Mouse (Mus musculus) brain, adult 2 months (tissue): ENCODE data around the gene Epha7.

Source experiments
- DNase-seq: peaks from one replicate; pipeline ENCODE4 v3.0.0; 2011; ENCODE audit warnings: low read depth, low spot score

The Epha7 gene

DNA sequence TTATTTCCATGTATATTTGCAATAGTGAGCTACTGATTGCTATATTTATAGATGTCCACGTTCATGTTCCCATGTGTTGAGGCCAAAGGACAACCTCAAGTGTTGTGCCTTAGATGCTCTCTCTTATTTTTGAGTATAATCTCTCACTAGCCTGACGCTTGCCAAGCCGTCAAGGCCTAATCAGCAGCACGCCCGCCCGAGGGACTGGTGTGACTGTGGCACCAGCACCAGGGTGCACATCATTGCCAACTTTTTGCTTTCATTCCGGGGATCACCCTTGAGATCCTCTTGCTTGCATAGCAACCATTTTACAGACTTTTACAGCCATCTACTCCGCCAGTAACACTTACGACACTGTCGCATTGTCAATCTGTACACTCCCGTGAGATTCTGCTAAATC lies 86.9 kb downstream of the Epha7 start:
- no peak for DNase-seq

DNA sequence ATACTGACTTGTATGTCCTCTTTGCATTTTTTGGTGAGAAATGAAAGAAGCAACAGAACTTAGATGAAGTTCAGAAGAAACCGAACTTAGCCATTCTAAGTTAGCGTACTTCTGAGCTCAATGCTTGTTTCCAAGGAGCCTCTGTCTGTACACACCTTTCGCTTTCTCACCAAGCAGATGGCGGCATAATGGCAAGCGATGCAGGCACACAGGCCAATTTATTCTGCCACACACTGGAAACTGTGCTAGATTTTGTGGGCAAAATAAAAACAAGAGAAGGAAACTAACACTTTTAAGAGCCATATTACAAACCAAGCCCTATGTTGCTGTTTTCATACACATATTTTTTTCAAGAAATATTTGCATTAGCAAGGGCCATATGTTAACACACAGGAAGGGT lies 88.6 kb downstream of the Epha7 start:
- peak; percentile 78 for DNase-seq

DNA sequence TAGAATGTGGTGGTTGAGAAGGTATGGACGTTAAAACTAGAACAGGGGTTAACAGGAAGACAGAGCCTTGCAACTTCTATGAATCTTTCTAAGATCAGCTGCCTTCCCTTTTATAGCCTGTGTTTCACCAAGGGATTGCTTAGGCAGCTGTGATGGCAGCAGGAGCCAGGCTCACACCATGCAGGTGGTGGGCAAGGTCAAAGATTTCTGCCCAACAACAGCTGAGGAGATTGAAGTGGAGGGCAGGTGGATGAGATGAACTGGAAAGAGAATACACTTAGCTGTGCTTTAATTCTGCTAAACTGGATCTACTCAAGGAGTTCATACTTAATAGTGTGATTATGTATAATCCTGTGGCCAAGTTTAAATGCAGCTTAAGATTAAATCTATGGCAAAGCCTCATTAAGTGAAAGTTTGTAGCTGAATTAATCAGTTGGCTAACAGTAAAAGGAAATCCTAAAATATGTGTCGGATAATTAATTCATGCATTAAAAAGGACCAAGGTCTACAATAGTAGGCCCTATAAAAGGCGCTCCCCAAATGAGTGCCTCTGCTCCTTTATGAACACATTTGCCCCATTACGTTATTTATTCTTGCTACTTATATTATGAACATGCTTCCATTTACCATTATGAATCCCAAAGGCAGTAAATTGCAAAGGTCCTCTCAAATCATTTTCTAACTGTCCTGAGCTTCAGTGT lies 89.2 kb downstream of the Epha7 start:
- DNase-seq, result peak; percentile 18

DNA sequence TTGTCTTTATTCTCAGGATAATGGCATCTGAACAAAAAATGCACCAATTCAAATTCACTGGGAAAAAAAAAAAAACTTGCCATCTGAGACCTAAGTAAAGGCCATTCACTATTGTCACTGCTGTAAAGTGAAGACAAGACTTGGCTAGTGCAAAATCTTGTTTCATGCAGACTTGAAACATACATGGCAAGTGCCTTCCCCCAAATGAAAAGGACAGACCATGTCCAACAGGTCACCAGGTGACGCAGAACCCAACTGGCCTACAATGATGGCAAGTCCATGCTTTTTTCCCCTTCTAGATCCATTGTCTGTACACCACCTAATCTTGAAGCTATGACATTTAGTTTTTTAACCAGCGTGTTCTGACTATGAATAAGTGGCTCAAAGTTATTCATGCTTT lies 94.1 kb downstream of the Epha7 start:
- no peak for DNase-seq

DNA sequence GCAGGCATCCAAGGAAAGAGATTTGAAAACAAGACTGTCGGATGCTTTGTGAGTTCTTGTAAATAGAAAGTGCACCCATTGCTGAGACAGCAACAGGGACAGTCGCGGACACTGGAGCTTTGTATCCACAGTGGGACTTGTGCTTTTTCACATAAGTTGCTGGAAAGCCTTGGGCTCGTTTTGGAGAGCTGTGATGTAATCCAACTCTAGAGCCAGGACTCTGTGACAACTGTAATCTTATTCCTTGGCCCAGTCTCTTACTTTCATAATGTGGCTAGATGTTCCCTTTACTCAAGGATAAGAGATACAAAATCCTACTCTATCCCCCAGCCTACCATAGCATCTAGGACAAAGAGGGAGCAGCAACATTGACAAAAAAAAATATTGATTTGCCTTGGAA lies 97.2 kb downstream of the Epha7 start:
- no peak for DNase-seq

DNA sequence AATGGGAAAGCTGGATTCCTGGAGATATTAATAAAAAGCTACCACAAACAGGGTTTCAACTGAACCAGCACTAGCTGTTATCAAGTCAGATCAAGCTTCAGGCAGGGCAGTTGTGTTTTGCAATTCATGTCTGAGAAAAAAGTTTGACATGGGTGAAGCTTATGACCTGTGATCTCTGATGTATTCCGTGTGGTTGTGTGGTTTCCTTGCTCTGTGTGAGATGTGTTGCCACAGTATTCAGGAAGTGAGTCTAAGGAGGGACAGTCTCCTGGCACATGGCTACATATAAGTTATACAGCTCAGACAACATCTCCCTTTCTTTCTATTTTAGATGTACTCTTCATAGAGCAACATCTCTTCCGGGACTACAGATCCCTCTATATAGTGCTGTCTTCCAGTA lies 99.1 kb downstream of the Epha7 start:
- DNase-seq, result no peak

DNA sequence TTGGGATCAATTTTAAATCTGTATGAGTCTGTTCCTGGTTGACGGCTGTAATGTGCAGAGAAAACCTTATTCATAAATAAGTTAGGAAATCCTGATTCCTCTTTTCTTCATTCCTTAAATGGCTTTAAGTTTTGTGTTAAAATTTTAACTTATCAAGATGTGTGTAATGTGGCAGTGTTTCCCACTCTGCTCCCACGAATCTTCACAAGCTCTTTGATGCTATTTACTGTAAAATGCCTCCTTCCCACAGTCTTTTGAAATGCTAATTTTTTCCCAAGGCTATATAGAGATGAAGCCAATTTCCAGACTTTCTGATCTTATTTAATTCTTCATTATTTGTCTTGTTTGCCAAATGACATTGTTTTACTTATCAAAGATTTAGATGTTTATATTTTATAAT lies 100.7 kb downstream of the Epha7 start:
- DNase-seq, result peak; percentile 47

DNA sequence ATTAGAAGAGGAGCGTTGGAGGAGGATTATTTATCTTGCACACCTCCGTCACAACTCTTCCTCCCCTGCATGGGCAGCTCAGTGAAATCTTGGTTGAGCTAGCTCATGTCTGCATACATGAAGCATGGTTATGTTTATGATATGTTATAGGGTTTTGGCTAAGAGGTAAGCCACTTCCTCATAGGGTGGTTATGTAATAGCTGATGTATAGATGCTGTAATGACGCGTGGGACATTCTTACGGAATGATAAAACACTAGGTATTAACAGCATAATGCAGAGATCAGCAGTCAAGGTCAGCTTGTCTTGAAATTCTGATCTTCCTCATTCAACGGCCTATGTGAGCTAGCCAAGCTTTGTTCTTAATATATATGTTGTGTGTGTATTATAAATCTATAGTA lies 107.7 kb downstream of the Epha7 start:
- DNase-seq, result no peak

DNA sequence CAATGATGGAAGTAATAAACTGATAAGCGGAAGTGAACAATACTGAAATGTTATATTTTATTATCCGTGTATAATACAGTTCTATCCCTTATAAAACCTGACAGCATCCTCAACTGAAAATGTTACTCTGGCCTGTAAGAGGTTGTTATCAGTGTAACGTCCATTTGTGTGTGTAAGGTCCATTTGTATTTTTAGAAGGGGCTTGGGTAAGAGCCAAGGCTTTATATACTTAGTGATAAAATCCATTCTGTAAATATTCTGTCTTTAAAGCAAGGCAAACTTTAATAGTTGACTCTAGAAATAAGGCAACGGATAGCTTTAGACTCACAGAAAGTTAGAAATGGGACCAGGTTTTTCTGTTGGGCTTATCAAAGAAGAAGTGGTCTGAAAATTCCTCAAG lies 113.1 kb downstream of the Epha7 start:
- DNase-seq, result no peak

DNA sequence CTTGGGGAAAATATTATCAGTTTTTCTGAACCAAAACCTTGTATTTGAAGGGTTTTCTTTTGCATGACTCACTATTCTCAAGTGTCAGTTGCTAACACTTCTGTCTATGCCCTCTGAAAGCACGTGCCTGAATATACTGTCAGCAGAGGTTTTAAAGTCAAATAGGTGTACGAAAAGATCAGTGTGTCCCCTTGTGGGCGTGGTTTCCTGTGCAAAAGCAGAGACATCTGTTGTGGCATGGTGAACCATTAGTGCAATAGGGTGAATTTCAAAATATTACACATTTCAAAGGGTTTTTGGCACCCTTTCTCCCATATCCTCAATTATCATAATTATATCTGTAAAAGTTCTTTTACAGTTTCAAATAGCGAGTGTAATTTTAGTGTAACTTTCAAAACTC lies 120.5 kb downstream of the Epha7 start:
- no peak for DNase-seq

DNA sequence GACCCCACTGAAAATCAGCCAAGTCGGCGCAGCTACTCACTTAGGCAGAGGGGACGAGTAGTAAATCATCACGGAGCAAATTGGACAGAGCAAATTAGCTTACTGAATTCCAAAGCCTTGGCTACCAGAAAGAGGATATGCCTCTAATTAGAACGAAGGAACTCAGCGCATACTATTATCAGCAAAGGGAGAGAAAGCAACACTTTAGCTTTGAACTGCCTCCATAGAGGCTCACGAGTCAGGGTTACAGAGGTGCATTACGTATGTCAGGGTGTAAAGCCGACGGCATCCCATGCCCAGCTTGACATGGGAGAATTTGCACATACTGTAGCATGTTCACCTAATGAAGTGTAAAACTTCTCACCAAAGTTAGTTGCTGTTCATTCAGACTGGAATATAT lies 121.9 kb downstream of the Epha7 start:
- DNase-seq, result no peak

DNA sequence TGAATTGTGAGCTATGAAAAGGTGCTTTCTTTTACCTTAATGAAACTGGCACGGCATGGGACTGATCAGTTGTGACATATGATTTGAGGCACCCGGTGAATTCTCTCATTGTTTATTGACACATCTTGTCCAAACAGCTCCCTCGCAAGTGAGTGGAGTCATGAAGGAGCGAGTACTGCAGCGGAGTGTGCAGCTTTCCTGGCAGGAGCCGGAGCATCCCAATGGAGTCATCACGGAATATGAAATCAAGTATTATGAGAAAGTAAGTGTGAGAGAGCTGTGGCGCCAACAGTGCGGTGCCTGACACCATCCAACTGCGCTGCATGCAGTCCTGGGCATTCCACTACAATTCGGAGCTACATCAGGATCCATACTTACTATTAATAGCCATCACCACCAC lies 122.6 kb downstream of the Epha7 start:
- DNase-seq, result peak; percentile 30

DNA sequence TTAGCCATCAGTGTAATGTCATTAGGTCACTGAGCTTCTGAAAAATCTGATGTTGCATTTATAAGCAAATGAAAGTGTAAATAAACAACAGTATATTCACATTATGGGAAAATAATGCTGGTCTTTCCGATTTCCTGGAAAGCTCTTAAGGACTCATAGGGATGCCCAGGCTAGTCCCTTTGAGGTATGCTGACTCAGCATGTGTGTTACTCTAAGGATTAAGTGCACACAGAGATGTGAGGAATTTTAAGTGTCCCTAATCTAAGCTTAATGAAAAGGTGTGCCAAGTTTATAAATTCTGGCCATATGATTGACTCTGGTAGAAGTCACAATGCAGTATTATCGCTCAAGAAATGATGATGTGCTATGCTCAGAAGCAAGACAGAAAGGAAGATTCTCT lies 127.8 kb downstream of the Epha7 start:
- DNase-seq, result no peak

DNA sequence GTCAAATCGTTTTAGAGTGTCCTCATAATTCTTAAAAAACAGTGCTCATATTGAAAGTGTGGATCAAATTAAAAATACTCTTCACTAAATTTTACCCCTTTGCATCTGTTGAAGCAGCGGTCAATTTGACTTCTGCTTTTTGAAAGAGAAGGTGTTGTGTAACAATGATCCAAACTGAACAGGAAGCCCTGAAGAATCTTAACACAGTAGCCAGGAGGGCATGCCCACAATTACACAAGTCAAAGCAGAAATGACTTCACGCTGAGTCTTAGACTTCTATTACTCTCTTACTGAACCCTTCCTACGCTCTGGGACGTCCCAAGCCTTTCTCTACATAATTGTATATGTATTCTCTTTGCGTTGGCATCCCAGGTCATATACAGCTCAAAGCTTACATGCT lies 131.3 kb downstream of the Epha7 start:
- DNase-seq, result no peak

DNA sequence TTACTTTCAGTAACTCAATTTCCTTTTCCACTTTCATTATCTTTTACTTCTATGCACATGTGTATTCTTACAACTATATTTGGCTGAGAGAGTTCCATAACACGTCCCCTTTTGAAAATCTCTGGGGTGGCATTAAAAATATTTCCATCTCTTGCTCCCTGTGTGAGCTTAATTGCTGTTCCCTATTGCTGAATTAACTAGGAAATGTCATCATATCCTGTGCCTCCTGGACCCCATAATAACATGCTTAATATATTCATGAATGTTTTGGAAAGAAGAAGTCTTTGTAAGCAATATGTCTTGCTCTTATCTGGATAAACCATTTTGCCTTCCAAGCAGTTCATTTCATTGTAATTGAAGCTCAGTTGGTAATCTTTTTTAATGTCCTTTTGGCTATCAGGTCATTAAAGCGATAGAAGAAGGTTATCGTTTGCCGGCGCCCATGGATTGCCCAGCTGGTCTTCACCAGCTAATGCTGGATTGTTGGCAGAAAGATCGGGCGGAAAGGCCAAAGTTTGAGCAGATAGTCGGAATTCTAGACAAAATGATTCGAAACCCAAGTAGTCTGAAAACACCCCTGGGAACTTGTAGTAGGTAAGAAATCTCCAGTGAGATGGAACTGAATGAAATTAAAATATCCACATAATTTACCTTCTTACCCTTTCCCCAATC lies 148.1 kb downstream of the Epha7 start:
- DNase-seq, result no peak

DNA sequence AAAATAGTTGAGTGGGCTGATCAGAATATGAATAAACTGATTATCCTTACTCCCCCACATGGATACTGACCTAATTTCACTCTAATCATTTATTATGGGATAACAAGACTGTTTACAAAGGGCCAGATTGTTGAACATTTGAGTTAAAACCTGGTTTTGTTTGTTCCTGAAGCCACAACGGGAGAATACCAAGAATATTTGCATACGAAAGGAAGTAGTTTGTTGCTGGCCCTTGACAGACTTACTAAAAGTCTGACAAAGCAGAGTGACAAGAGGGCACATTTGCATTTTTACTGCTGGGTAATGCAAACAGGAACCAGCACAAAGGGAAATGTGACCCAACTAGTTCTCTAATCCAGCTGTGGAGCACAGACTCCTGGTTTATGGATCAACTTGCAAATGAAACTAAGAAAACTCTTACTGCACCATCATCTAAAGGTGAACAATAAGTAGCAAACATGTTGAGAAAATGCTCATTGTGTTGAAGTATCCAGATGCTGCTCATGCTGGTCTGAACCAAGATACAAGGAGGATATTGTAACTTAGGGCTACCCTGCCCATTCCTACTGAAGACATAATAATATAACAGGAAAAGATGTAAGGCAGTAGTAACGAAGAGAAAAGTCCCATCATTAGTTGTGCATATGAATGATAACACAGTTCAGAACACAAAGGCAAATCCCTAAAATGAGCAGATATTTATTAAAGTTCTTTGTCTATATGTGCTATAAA lies 154.8 kb downstream of the Epha7 start:
- no peak for DNase-seq

DNA sequence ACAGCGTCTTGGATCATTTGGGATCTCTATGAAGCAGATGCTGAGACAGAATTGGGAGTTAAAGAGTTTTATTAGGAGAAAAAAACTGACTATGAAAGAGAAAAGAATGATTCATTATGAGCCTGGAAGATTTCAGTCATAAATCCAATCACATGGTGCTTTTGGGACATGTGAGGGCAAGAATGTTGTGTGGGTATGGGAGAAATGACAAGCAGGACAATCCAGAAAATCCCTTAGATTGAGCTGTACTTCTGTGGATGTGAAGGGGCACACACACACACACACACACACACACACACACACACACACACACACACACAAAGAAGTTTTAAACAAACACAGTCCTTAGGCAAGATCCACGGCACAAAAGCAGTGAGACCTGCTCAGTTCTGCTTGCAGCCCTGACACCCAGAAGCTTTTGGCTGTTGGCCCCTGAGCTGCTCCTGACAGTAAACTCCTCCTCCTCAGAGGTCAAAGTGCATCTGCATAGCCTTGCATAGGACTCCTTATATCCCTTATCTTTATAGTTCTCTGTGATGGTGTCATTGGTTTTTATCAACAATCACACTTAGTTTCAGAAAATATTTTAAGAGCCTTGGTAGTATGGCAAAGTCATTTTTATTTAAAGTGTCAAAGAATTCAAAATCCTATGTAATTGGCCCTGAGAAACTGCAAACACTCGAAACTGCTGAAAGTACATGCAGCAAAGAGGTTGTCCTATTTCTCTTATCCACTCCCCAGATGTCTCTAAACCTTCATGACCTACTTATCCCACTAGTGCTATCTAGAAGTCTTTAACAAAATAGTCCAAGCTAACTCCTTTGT lies 185.7 kb downstream of the Epha7 start:
- DNase-seq, result no peak

DNA sequence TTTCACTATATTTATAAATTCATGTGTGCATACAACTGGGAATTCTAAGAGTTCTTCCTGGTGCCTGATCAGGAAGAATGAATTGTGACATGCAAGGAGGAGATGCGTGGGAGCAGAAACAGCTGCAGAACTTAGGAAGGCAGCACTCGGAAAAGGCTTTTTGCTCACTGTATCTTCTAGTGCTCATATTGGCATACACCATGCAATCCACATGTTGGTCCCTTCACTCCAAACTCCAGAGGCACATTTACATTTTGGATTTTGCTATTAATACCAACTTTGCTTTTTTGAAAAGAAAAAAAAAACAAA lies 186.3 kb downstream of the Epha7 start:
- DNase-seq, result peak; percentile 64

DNA sequence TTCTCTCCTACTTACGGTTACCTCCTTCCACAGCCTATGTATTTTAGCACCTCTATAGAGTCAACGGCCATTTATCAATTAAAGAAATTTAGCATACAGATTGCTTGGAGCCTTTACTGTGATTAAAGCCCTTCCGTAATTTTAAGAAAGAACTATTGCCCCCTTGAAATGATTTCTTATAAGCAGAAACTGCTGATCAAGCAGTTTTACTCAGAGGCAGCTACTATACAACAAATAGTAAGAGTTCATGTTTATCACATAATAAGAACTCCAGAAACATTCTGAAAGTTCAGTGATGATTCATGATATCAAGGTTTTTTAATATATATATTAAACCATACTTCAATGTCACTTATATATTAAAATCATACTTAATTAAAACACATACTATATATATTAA lies 197.4 kb downstream of the Epha7 start:
- DNase-seq, result no peak
